Mouse (Mus musculus): ENCODE results near the gene Antxrl.

DNA sequence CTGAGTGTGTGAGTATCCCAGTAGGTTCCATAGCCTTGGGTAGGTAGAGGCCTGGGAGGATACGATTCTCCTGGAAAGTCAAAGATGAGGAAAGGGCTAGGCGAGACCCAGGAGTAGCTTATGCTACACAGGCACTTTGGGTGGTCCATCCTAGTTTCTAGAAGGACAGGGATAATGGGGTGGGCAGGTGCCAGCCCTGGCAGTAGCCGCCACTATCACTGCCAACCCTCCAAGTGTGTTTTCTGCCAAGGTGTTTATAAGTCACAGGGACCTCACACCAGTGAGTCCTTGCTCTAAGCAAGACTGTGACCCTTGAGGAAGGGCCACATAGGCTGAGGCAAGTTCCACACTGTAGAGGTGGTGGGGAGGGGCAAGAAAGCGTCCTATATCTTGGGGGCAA lies 11.3 kb upstream of the Antxrl start:
- no peak for TF ChIP-seq EP300 (optimal IDR thresholded peaks at IDR 0.05)
- no peak for TF ChIP-seq CTCF (IDR thresholded peaks at IDR 0.05; ENCODE audit: low read depth)
